Mouse (Mus musculus): Measurements from ENCODE around the gene Akap7. TPM values are rescaled to one million over a fixed set of nuclear protein-coding genes. Genes with fewer than 3 reads are reported as not detected.

Akap7 gene
- polyA plus RNA-seq, 1 experiment from 2014 or later, result 19.6 TPM

GRCm38 (mm10) chr10:25141781-25142180 lies 165.9 kb downstream of the Akap7 start:
- no peak overlapping the region for H3K27ac ChIP-seq

GRCm38 (mm10) chr10:25140155-25140755 lies 167.4 kb downstream of the Akap7 start:
- no peak overlapping the region for H3K4me3 ChIP-seq
- no peaks in the 10 kb centered on the region for H3K27me3 ChIP-seq
- WGBS, result 22% methylated on average over 14 of the region's 14 CpGs
- peak overlapping the region; percentile 1; the same call in 1 of the 2 replicates for H3K4me2 ChIP-seq (replicated peaks)
- ATAC-seq (ENCODE audit: low FRiP score, low read depth), result peak; percentile 90
- H3K36me3 ChIP-seq, result no peaks in the 10 kb centered on the region
- H3K9ac ChIP-seq, result no peak overlapping the region
- H3K27ac ChIP-seq, result no peak overlapping the region
- peaks cover 7% of the 10 kb centered on the region for H3K9me3 ChIP-seq
- peaks cover 5% of the 10 kb centered on the region; the same call in 1 of the 2 replicates for H3K4me1 ChIP-seq

More at GRCm38 (mm10) chr10:25141781-25142180, 165.9 kb downstream of the Akap7 start:
- no peak overlapping the region for H3K4me2 ChIP-seq (replicated peaks)
- H3K4me1 ChIP-seq, result peaks cover 10% of the 10 kb centered on the region
- no peak for ATAC-seq (ENCODE audit: low FRiP score, low read depth)
- no peak overlapping the region for H3K4me3 ChIP-seq
- no peak overlapping the region for H3K9ac ChIP-seq
- no peaks in the 10 kb centered on the region for H3K27me3 ChIP-seq
- H3K9me3 ChIP-seq, result peaks cover 7% of the 10 kb centered on the region
- H3K36me3 ChIP-seq, result no peaks in the 10 kb centered on the region
- 90% methylated on average over 1 of the region's 1 CpGs for WGBS

- WGBS, result 83% methylated on average over 1 of the region's 1 CpGs
- H3K27me3 ChIP-seq, result no peaks in the 10 kb centered on the region
- no peaks in the 10 kb centered on the region for H3K4me1 ChIP-seq
- no peak overlapping the region for H3K9ac ChIP-seq
- no peak overlapping the region for H3K4me2 ChIP-seq (replicated peaks)
- no peaks in the 10 kb centered on the region for H3K36me3 ChIP-seq
- no peak overlapping the region for H3K4me3 ChIP-seq
- 0 out of 2 replicates have a peak, but pooled peaks cover under 1% of the 10 kb centered on the region for H3K9me3 ChIP-seq
- ATAC-seq (ENCODE audit: low FRiP score, low read depth), result no peak
- H3K27ac ChIP-seq, result no peak overlapping the region
These were observed 174.1 kb downstream of the Akap7 start for GRCm38 (mm10) chr10:25133581-25133980.

- H3K4me1 ChIP-seq, result no peaks in the 10 kb centered on the region
- 67% methylated on average over 5 of the region's 5 CpGs for WGBS
- H3K4me2 ChIP-seq (replicated peaks), result no peak overlapping the region
- H3K27me3 ChIP-seq, result no peaks in the 10 kb centered on the region
- H3K9me3 ChIP-seq, result no peaks in the 10 kb centered on the region
- no peaks in the 10 kb centered on the region for H3K36me3 ChIP-seq
- ATAC-seq (ENCODE audit: low FRiP score, low read depth), result no peak
- no peak overlapping the region for H3K9ac ChIP-seq
- H3K27ac ChIP-seq, result no peak overlapping the region
- no peak overlapping the region for H3K4me3 ChIP-seq
These were observed 179.2 kb downstream of the Akap7 start for GRCm38 (mm10) chr10:25128455-25128863.

- Histone ChIP-seq H3K27me3 (no peaks in the 10 kb centered on the region), H3K4me3 (no peak overlapping the region), H3K4me2 (replicated peaks) (no peak overlapping the region), H3K4me1 (no peaks in the 10 kb centered on the region), H3K9me3 (no peaks in the 10 kb centered on the region), H3K36me3 (no peaks in the 10 kb centered on the region), H3K27ac (no peak overlapping the region), H3K9ac (no peak overlapping the region)
- no peak for ATAC-seq (ENCODE audit: low FRiP score, low read depth)
- 67% methylated on average over 2 of the region's 2 CpGs for WGBS
These were observed 181.6 kb downstream of the Akap7 start for GRCm38 (mm10) chr10:25126035-25126434.

- Histone ChIP-seq H3K4me3 (no peak overlapping the region), H3K4me2 (replicated peaks) (no peak overlapping the region), H3K27me3 (no peaks in the 10 kb centered on the region), H3K27ac (no peak overlapping the region), H3K4me1 (peaks cover 4% of the 10 kb centered on the region; the same call in 1 of the 2 replicates), H3K9me3 (no peaks in the 10 kb centered on the region), H3K9ac (no peak overlapping the region), H3K36me3 (no peaks in the 10 kb centered on the region)
- ATAC-seq (ENCODE audit: low FRiP score, low read depth), result no peak
- 86% methylated on average over 5 of the region's 5 CpGs for WGBS
These were observed 186.7 kb downstream of the Akap7 start for GRCm38 (mm10) chr10:25120871-25121554.

Other genes starting within 250 kb of the Akap7 start
- 89.5 and 93.2 TPM in 2 replicates for gene Epb41l2, start 51.9 kb upstream of the Akap7 start, polyA plus RNA-seq (2015; fragmentation: Nextera tagmentation; extraction: Ambion mirVana)
- gene Smlr1, start 228.4 kb upstream of the Akap7 start, polyA plus RNA-seq (2015; fragmentation: Nextera tagmentation; extraction: Ambion mirVana), result not detected in 2 replicates

All from limb, embryonic 13.5 days (tissue).